Mouse (Mus musculus): ENCODE measurements around the gene Col2a1.

Gene Col2a1

GRCm38 (mm10) chr15:98003822-98004739, at the start of gene Col2a1:
TSS of gene Col2a1 (minus strand) at chr15:98004695.
- DNase-seq (ENCODE audit: low spot score in 2 of 2) = no peak

- no peak for DNase-seq (ENCODE audit: low spot score in 2 of 2)
These were observed 47.2 kb upstream of the Col2a1 start for GRCm38 (mm10) chr15:98051685-98052084.

- DNase-seq (ENCODE audit: low spot score in 2 of 2) = no peak
These were observed 44.6 kb upstream of the Col2a1 start for GRCm38 (mm10) chr15:98048918-98049700.

GRCm38 (mm10) chr15:98044387-98044786, 39.9 kb upstream of the Col2a1 start:
- no peak for DNase-seq (ENCODE audit: low spot score in 2 of 2)

- DNase-seq (ENCODE audit: low spot score in 2 of 2) = no peak
These were observed 39.5 kb upstream of the Col2a1 start for GRCm38 (mm10) chr15:98043967-98044366.

GRCm38 (mm10) chr15:98042508-98042907, 38.0 kb upstream of the Col2a1 start:
- no peak for DNase-seq (ENCODE audit: low spot score in 2 of 2)

GRCm38 (mm10) chr15:98039682-98040081, 35.2 kb upstream of the Col2a1 start:
- no peak for DNase-seq (ENCODE audit: low spot score in 2 of 2)

- DNase-seq (ENCODE audit: low spot score in 2 of 2) = no peak
These were observed 32.1 kb upstream of the Col2a1 start for GRCm38 (mm10) chr15:98036578-98036977.

GRCm38 (mm10) chr15:98035076-98035755, 30.7 kb upstream of the Col2a1 start:
- no peak for DNase-seq (ENCODE audit: low spot score in 2 of 2)

GRCm38 (mm10) chr15:98033233-98033748, 28.8 kb upstream of the Col2a1 start:
- DNase-seq (ENCODE audit: low spot score in 2 of 2) = no peak

GRCm38 (mm10) chr15:98029798-98030197, 25.3 kb upstream of the Col2a1 start:
- DNase-seq (ENCODE audit: low spot score in 2 of 2) = no peak

- no peak for DNase-seq (ENCODE audit: low spot score in 2 of 2)
These were observed 22.7 kb upstream of the Col2a1 start for GRCm38 (mm10) chr15:98026967-98027904.

- DNase-seq (ENCODE audit: low spot score in 2 of 2) = no peak
These were observed 21.1 kb upstream of the Col2a1 start for GRCm38 (mm10) chr15:98025611-98026010.

GRCm38 (mm10) chr15:98023137-98023536, 18.6 kb upstream of the Col2a1 start:
- no peak for DNase-seq (ENCODE audit: low spot score in 2 of 2)

GRCm38 (mm10) chr15:98021886-98022285, 17.4 kb upstream of the Col2a1 start:
- no peak for DNase-seq (ENCODE audit: low spot score in 2 of 2)

- DNase-seq (ENCODE audit: low spot score in 2 of 2) = no peak
These were observed 14.6 kb upstream of the Col2a1 start for GRCm38 (mm10) chr15:98019047-98019446.

GRCm38 (mm10) chr15:98017925-98018324, 13.4 kb upstream of the Col2a1 start:
- DNase-seq (ENCODE audit: low spot score in 2 of 2) = no peak

- no peak for DNase-seq (ENCODE audit: low spot score in 2 of 2)
These were observed 8.3 kb upstream of the Col2a1 start for GRCm38 (mm10) chr15:98012810-98013209.

GRCm38 (mm10) chr15:98005181-98005580, 686 bp upstream of the Col2a1 start:
- no peak for DNase-seq (ENCODE audit: low spot score in 2 of 2)

GRCm38 (mm10) chr15:98004740-98005159, 255 bp upstream of the Col2a1 start:
- no peak for DNase-seq (ENCODE audit: low spot score in 2 of 2)
